Mouse (Mus musculus): ENCODE data around the gene Atg16l2.

Atg16l2 gene

GRCm38 (mm10) chr7:101320399-101321217 lies 18.6 kb upstream of the Atg16l2 start:
- peak; percentile 82 for DNase-seq

GRCm38 (mm10) chr7:101319796-101320195 lies 17.7 kb upstream of the Atg16l2 start:
- DNase-seq: no peak

GRCm38 (mm10) chr7:101318848-101319247 lies 16.8 kb upstream of the Atg16l2 start:
- no peak for DNase-seq

GRCm38 (mm10) chr7:101317014-101317413 lies 15.0 kb upstream of the Atg16l2 start, which contains the start of gene Stard10:
Gene Stard10, plus strand, starts transcription at chr7:101317086.
- DNase-seq: no peak

- DNase-seq: no peak
Measured at GRCm38 (mm10) chr7:101316591-101317001, 14.5 kb upstream of the Atg16l2 start.

GRCm38 (mm10) chr7:101315699-101316098 lies 13.6 kb upstream of the Atg16l2 start:
- no peak for DNase-seq

- DNase-seq: no peak
Measured at GRCm38 (mm10) chr7:101314396-101314795, 12.3 kb upstream of the Atg16l2 start.

- no peak for DNase-seq
Measured at GRCm38 (mm10) chr7:101313033-101313432, 11.0 kb upstream of the Atg16l2 start.

- no peak for DNase-seq
Measured at GRCm38 (mm10) chr7:101311061-101311460, 9.0 kb upstream of the Atg16l2 start.

- DNase-seq: peak; percentile 98
Measured at GRCm38 (mm10) chr7:101310327-101311028, 8.4 kb upstream of the Atg16l2 start.

GRCm38 (mm10) chr7:101309985-101310326 lies 7.9 kb upstream of the Atg16l2 start:
- no peak for DNase-seq

- DNase-seq: no peak
Measured at GRCm38 (mm10) chr7:101306841-101307240, 4.8 kb upstream of the Atg16l2 start.

- no peak for DNase-seq
Measured at GRCm38 (mm10) chr7:101302691-101303090, 640 bp upstream of the Atg16l2 start.

GRCm38 (mm10) chr7:101301361-101301880 lies 630 bp downstream of the Atg16l2 start:
- no peak for DNase-seq

- DNase-seq: no peak
Measured at GRCm38 (mm10) chr7:101298375-101298774, 3.7 kb downstream of the Atg16l2 start.

GRCm38 (mm10) chr7:101297023-101297405 lies 5.0 kb downstream of the Atg16l2 start:
- DNase-seq: no peak

- peak; percentile 91 for DNase-seq
Measured at GRCm38 (mm10) chr7:101296252-101297022, 5.6 kb downstream of the Atg16l2 start.

- no peak for DNase-seq
Measured at GRCm38 (mm10) chr7:101295438-101295837, 6.6 kb downstream of the Atg16l2 start.

- DNase-seq: no peak
Measured at GRCm38 (mm10) chr7:101293611-101294010, 8.4 kb downstream of the Atg16l2 start.

GRCm38 (mm10) chr7:101293138-101293537 lies 8.9 kb downstream of the Atg16l2 start:
- no peak for DNase-seq

GRCm38 (mm10) chr7:101292696-101293095 lies 9.4 kb downstream of the Atg16l2 start:
- no peak for DNase-seq

GRCm38 (mm10) chr7:101292086-101292485 lies 10.0 kb downstream of the Atg16l2 start:
- DNase-seq: no peak

GRCm38 (mm10) chr7:101291641-101292040 lies 10.4 kb downstream of the Atg16l2 start:
- no peak for DNase-seq

Measured in kidney, postnatal 10 days (tissue).